Mouse (Mus musculus): Measurements from ENCODE around the gene Il17ra.

GRCm38 (mm10) chr6:120516879-120517278 lies 53.8 kb downstream of the Il17ra start:
- TF ChIP-seq CTCF (conservative IDR thresholded peaks at IDR 0.05; ENCODE audit: low read length) (no peak), POU5F1 (IDR thresholded peaks at IDR 0.05; ENCODE audit: borderline replicate concordance, low read length) (no peak)
